Mouse (Mus musculus): ENCODE results near the gene Olfr781.
"Not testable (repeated sequence)": the region's sequence is repeated elsewhere in the genome, so short reads cannot be mapped to it uniquely, and the experiment has no call there.

Olfr781 gene

GRCm38 (mm10) chr10:129328554-129328953 lies at the start of gene Olfr781:
TSS of gene Olfr781 (plus strand) at chr10:129328854.
- no peak for DNase-seq (ENCODE audit: low read depth)

GRCm38 (mm10) chr10:129312973-129313372 lies 15.7 kb upstream of the Olfr781 start:
- DNase-seq (ENCODE audit: low read depth) = not testable (repeated sequence)

GRCm38 (mm10) chr10:129313521-129313920 lies 15.1 kb upstream of the Olfr781 start:
- not testable (repeated sequence) for DNase-seq (ENCODE audit: low read depth)

GRCm38 (mm10) chr10:129317817-129318216 lies 10.8 kb upstream of the Olfr781 start, which contains the start of gene Olfr780:
TSS of gene Olfr780 (plus strand) at chr10:129318117.
- no peak for DNase-seq (ENCODE audit: low read depth)

GRCm38 (mm10) chr10:129348550-129348949 lies 19.9 kb downstream of the Olfr781 start, which contains the start of gene Olfr782:
TSS of gene Olfr782 (plus strand) at chr10:129348850.
- no peak for DNase-seq (ENCODE audit: low read depth)

GRCm38 (mm10) chr10:129352475-129352874 lies 23.8 kb downstream of the Olfr781 start:
- not testable (repeated sequence) for DNase-seq (ENCODE audit: low read depth)

- not testable (repeated sequence) for DNase-seq (ENCODE audit: low read depth)
These were observed 27.8 kb downstream of the Olfr781 start for GRCm38 (mm10) chr10:129356496-129356895.

- DNase-seq (ENCODE audit: low read depth) = no peak
These were observed 28.7 kb downstream of the Olfr781 start for GRCm38 (mm10) chr10:129357307-129357706.

GRCm38 (mm10) chr10:129374051-129374450 lies 45.4 kb downstream of the Olfr781 start:
- peak; percentile 44 for DNase-seq (ENCODE audit: low read depth)
